Mouse (Mus musculus) brain, adult 2 months (tissue): Measurements from ENCODE around the gene Fbll1.
A peak's percentile ranks its signal among the peaks of the same experiment; 100 is the strongest.

Source experiments
- DNase-seq: peaks from one replicate; pipeline ENCODE4 v3.0.0; 2011; ENCODE audit warnings: low read depth, low spot score

Fbll1 gene

GRCm38 (mm10) chr11:35784002-35784401 lies 14.7 kb downstream of the Fbll1 start:
- no peak for DNase-seq

- DNase-seq: no peak
These were observed 15.6 kb downstream of the Fbll1 start for GRCm38 (mm10) chr11:35783038-35783437.

- no peak for DNase-seq
These were observed 16.2 kb downstream of the Fbll1 start for GRCm38 (mm10) chr11:35782444-35782843.

- DNase-seq: no peak
These were observed 18.3 kb downstream of the Fbll1 start for GRCm38 (mm10) chr11:35780336-35780735.

- DNase-seq: no peak
These were observed 22.2 kb downstream of the Fbll1 start for GRCm38 (mm10) chr11:35776452-35776851.

GRCm38 (mm10) chr11:35775606-35776005 lies 23.1 kb downstream of the Fbll1 start:
- DNase-seq: no peak

GRCm38 (mm10) chr11:35770741-35771504 lies 27.8 kb downstream of the Fbll1 start:
- no peak for DNase-seq

- DNase-seq: peak; percentile 81
These were observed 28.8 kb downstream of the Fbll1 start for GRCm38 (mm10) chr11:35769746-35770437.

GRCm38 (mm10) chr11:35769188-35769745 lies 29.4 kb downstream of the Fbll1 start, which contains the start of gene Pank3:
Gene Pank3 (plus strand): TSS chr11:35769484.
- peak; percentile 100 for DNase-seq

- no peak for DNase-seq
These were observed 31.8 kb downstream of the Fbll1 start for GRCm38 (mm10) chr11:35766845-35767244.

- no peak for DNase-seq
These were observed 38.1 kb downstream of the Fbll1 start for GRCm38 (mm10) chr11:35760627-35761003.

- DNase-seq: no peak
These were observed 38.6 kb downstream of the Fbll1 start for GRCm38 (mm10) chr11:35760001-35760626.

GRCm38 (mm10) chr11:35756411-35757303 lies 42.0 kb downstream of the Fbll1 start:
- DNase-seq: peak; percentile 30

- peak; percentile 47 for DNase-seq
These were observed 43.1 kb downstream of the Fbll1 start for GRCm38 (mm10) chr11:35755546-35755945.

- no peak for DNase-seq
These were observed 43.7 kb downstream of the Fbll1 start for GRCm38 (mm10) chr11:35754906-35755418.

GRCm38 (mm10) chr11:35750578-35750977 lies 48.1 kb downstream of the Fbll1 start:
- DNase-seq: no peak
